Mouse (Mus musculus): ENCODE data around the gene Mtrf1.
A peak's percentile ranks its signal among the peaks of the same experiment; 100 is the strongest.
"Not testable (repeated sequence)": the region's sequence is repeated elsewhere in the genome, so short reads cannot be mapped to it uniquely, and the experiment has no call there.

Gene Mtrf1

GRCm38 (mm10) chr14:79451681-79452590 lies 54.4 kb downstream of the Mtrf1 start, which contains the start of gene Kbtbd6:
Gene Kbtbd6 (plus strand): TSS chr14:79451835.
- DNase-seq: peak; percentile 97

GRCm38 (mm10) chr14:79452591-79452934 lies 55.0 kb downstream of the Mtrf1 start:
- not testable (repeated sequence) for DNase-seq

GRCm38 (mm10) chr14:79460401-79460800 lies 62.8 kb downstream of the Mtrf1 start:
- peak; percentile 71 for DNase-seq

- DNase-seq: peak; percentile 71
Observed at GRCm38 (mm10) chr14:79460988-79461387, 63.4 kb downstream of the Mtrf1 start.

- DNase-seq: peak; percentile 11
Observed at GRCm38 (mm10) chr14:79465623-79466022, 68.1 kb downstream of the Mtrf1 start.

- peak; percentile 80 for DNase-seq
Observed at GRCm38 (mm10) chr14:79467621-79468020, 70.0 kb downstream of the Mtrf1 start.
